Mouse (Mus musculus) neural tube, postnatal 0 days (tissue): ENCODE data around the gene Gm8220. TPM values are rescaled to one million over a fixed set of nuclear protein-coding genes. Genes with fewer than 3 reads are reported as not detected.

Experiments
- polyA plus RNA-seq: library from polyadenylated mRNA; unstranded; fragments of >200 nt; fragmentation: Nextera tagmentation; extraction: Ambion mirVana; gene quantifications from 2 replicates; pipeline ENCODE4 v1.2.1, GENCODE M21; 2015

Gm8220 gene
- not detected in 2 replicates for polyA plus RNA-seq

DNA sequence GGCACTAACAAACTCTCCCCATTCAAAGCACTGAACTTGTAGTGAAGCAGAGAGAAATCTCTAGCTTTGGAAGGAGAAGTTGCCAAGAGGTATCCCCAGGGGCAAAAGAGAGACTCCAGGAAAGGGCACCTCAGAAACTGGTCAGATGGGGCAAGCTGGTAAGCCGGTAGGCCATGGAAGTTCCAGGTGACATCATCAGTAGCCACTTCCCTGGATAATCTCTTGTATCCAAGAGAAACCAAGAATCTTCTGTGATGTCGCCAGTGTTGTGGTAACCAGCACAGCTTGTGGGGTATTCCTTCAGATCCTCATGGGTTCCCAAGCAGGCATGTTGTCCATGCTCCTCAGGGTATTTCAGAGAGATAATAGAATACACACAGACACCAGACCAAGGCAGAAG lies at the start of gene Gm8220:
TSS of gene Gm8220 (plus strand) at position 301 of the 400 bp plus-strand sequence.

GRCm38 (mm10) chr14:44338484-44338883 lies 53.1 kb downstream of the Gm8220 start, which contains the start of gene Gm5930:
Gm5930 (minus strand) TSS chr14:44338584.

Other genes with a start within 250 kb of the Gm8220 start
- not detected in 2 replicates for gene Ear2, start 182.9 kb upstream of the Gm8220 start, polyA plus RNA-seq
- gene Gm3327, start 161.7 kb upstream of the Gm8220 start, polyA plus RNA-seq, result not detected in 2 replicates
- gene Gm8212, start 87.9 kb upstream of the Gm8220 start, polyA plus RNA-seq, result not detected in 2 replicates
- 0.12 TPM in 1 of 2 replicates, not detected in the other for gene 4930503E14Rik, start 72.3 kb upstream of the Gm8220 start, polyA plus RNA-seq
- not detected in 2 replicates for gene Gm5930, start 53.0 kb downstream of the Gm8220 start, polyA plus RNA-seq
- gene Gm8229, start 79.8 kb downstream of the Gm8220 start, polyA plus RNA-seq, result not detected in 2 replicates
- not detected in 2 replicates for gene Gm3371, start 125.1 kb downstream of the Gm8220 start, polyA plus RNA-seq
- not detected in 2 replicates for gene Gm8232, start 148.1 kb downstream of the Gm8220 start, polyA plus RNA-seq
- not detected in 2 replicates for gene BC061237, start 206.9 kb downstream of the Gm8220 start, polyA plus RNA-seq
- not detected in 2 replicates for gene Gm17093, start 232.7 kb downstream of the Gm8220 start, polyA plus RNA-seq